Mouse (Mus musculus): ENCODE data around the gene Omp.

GRCm38 (mm10) chr7:98145842-98146446, 642 bp upstream of the Omp start:
- no peak for TF ChIP-seq POLR2A (IDR thresholded peaks at IDR 0.05; ENCODE audit: extremely low read depth, insufficient read depth, low read length)
- TF ChIP-seq CTCF (IDR thresholded peaks at IDR 0.05; ENCODE audit: low read depth, low read length) = no peak
